Mouse (Mus musculus) forebrain, embryonic 10.5 days (tissue): ENCODE results near the gene Epha4. TPM values are rescaled to one million over a fixed set of nuclear protein-coding genes. Genes with fewer than 3 reads are reported as not detected.

Source experiments
- DNase-seq: peaks from one replicate; pipeline ENCODE4 v3.0.0-alpha.2; 2017; ENCODE audit warnings: low spot score; ENCODE audit errors: extremely low spot score
- H3K27ac ChIP-seq: fragments of 300-500 bp; sonication (generic); 2 replicates; pipeline ENCODE4 v1.5.1; 2016; ENCODE audit warnings: mild to moderate bottlenecking
- H3K27me3 ChIP-seq: fragments of 300-500 bp; sonication (generic); 2 replicates; pipeline ENCODE4 v1.6.1; 2016; ENCODE audit warnings: mild to moderate bottlenecking; ENCODE audit not compliant: poor library complexity, severe bottlenecking
- H3K36me3 ChIP-seq: fragments of 300-500 bp; sonication (generic); replicated peaks from 2 replicates; pipeline ENCODE4 v1.6.1; 2016; ENCODE audit warnings: mild to moderate bottlenecking, moderate library complexity
- H3K4me1 ChIP-seq: fragments of 300-500 bp; sonication (generic); 2 replicates; pipeline ENCODE4 v1.6.1; 2016
- H3K4me3 ChIP-seq: fragments of 300-500 bp; sonication (generic); 2 replicates; pipeline ENCODE4 v1.5.1; 2016; ENCODE audit warnings: mild to moderate bottlenecking, moderate library complexity
- H3K9me3 ChIP-seq: fragments of 300-500 bp; sonication (generic); 2 replicates; pipeline ENCODE4 v1.6.1; 2016; ENCODE audit warnings: mild to moderate bottlenecking, moderate library complexity
- WGBS: fragments of 180-500 bp; shearing (Covaris S2); methylation state at CpG from one replicate; pipeline ENCODE4 v1.1.7; 2016; 5-methylcytosine and 5-hydroxymethylcytosine counted together
- polyA plus RNA-seq: library from polyadenylated mRNA; unstranded; fragments of >200 nt; fragmentation: Nextera tagmentation; extraction: Ambion mirVana; gene quantifications from 2 replicates; pipeline ENCODE4 v1.2.1, GENCODE M21; 2016

Epha4 gene
- polyA plus RNA-seq, 1 experiment from 2014 or later = 25.9 TPM

DNA sequence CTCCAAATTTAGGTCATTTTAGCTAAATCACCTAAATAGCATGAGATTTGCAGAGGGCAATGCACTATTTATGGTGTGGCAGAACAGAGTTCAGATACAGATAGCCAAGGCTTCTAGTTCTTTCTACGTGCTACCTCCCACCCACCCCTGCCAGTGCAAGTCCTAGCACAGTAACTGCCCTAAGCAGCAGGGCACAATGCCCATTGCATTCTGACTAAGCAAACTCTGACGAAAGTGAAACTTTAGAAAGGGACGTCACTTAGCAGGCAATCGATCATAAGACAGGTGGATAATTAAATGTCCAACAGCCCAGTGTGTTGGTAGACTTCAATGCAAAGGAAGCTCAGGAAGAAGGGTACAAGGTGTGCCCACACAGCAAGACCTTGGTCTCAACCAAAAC lies 49.4 kb downstream of the Epha4 start:
- Histone ChIP-seq H3K4me1 (peaks cover 67% of the 10 kb centered on the region), H3K27me3 (no peaks in the 10 kb centered on the region), H3K27ac (no peak overlapping the region), H3K4me3 (no peak overlapping the region), H3K36me3 (peaks cover 6% of the 10 kb centered on the region; the same call in 1 of the 2 replicates), H3K9me3 (no peaks in the 10 kb centered on the region)
- WGBS = 90% methylated on average over 4 of the region's 4 CpGs
- DNase-seq = no peak

- H3K27ac ChIP-seq = no peak overlapping the region
- no peaks in the 10 kb centered on the region for H3K9me3 ChIP-seq
- H3K36me3 ChIP-seq = peaks cover 8% of the 10 kb centered on the region; the same call in 1 of the 2 replicates
- H3K4me1 ChIP-seq = peaks cover 69% of the 10 kb centered on the region
- WGBS = 85% methylated on average over 1 of the region's 1 CpGs
- H3K27me3 ChIP-seq = no peaks in the 10 kb centered on the region
- H3K4me3 ChIP-seq = no peak overlapping the region
- DNase-seq = no peak
These were observed 50.8 kb downstream of the Epha4 start for GRCm38 (mm10) chr1:77464108-77464507.

DNA sequence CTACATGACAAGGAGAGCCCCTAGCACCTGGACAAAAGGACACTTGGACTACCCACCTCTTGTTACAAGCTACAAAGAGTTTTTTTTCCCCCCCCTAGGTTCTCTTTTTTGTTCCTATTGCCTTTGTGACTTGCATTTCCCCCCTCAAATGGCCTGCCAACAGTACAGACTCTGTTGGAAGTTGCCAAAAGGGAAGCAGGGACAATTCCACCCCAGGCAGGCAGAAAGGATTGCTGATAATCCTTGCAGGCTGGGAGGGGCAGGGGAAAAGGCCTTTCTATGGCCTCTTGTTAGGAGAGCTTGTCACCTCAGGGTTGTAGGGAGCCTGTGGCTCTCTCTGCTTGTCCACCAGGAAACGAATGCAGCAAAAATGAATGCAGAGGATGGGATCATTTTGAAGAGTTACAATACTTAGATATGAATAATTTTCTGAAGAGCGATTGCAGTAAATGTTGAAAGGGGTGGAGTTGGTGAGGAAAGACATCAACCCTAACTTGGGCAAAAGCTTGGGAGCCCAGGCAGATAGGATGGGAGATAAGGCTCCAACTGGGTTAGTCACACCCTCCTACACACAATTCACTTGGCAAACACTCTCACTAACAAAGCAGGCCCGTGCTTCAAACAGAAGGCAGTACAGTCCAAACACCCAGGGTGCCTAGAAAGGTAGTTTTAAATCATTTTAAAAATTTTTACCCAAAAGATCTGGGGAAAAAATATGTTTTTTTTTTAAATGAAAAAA lies 52.8 kb downstream of the Epha4 start:
- Histone ChIP-seq H3K27me3 (no peaks in the 10 kb centered on the region), H3K4me3 (no peak overlapping the region)
- DNase-seq = no peak

DNA sequence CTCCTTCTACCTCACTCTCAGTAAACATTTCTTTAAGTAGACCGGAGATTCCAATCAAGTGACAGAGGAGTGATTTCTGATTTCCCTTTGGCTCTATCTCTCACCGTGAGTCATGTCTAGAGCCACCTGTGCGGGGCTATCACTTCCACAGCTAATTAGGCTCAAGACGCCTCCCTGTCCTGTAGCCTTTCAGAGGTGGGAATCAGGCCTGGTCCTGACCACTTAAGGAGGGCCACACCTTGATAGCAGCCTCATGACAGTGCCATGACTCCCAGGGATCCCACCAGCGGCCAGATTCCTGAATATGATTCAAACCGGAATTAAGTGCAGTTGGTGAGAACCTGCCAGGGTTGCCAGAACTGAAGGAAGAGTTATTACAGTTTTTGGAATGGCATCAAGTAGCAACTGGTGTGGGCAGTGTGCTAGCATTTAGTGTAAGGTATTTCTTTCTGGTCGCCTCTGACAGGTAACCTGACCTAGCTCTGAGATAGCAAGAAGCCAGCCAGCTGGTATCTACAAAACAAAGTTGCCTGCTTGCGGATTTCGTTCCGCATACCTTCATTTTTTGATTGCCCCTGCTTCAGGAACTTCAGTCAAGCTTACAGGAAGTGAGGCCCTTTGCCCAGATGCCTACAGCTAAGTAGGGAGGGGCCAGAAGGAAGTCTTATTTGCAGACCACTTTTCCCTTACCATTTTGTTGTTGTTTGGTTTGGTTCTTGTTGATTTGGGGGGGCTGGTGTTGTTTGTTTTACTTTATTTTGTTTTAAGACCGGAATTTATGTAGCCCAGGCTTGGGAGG lies 53.9 kb downstream of the Epha4 start:
- no peak overlapping the region for H3K27ac ChIP-seq
- no peak overlapping the region for H3K4me3 ChIP-seq
- H3K4me1 ChIP-seq = peaks cover 72% of the 10 kb centered on the region
- no peaks in the 10 kb centered on the region for H3K27me3 ChIP-seq
- no peaks in the 10 kb centered on the region for H3K9me3 ChIP-seq
- no peak for DNase-seq
- H3K36me3 ChIP-seq = 0 out of 2 replicates have a peak, but pooled peaks cover 2% of the 10 kb centered on the region
- 61% methylated on average over 11 of the region's 11 CpGs for WGBS

More for the DNA sequence above, 52.8 kb downstream of the Epha4 start:
- 14% methylated on average over 3 of the region's 3 CpGs for WGBS
- peaks cover 7% of the 10 kb centered on the region; the same call in 1 of the 2 replicates for H3K36me3 ChIP-seq
- H3K27ac ChIP-seq = peak overlapping the region; percentile 35; the same call in 1 of the 2 replicates
- no peaks in the 10 kb centered on the region for H3K9me3 ChIP-seq
- peaks cover 70% of the 10 kb centered on the region for H3K4me1 ChIP-seq

GRCm38 (mm10) chr1:77458751-77459385 lies 56.0 kb downstream of the Epha4 start:
- 83% methylated on average over 7 of the region's 7 CpGs for WGBS
- peaks cover 68% of the 10 kb centered on the region for H3K4me1 ChIP-seq
- 0 out of 2 replicates have a peak, but pooled peaks cover 2% of the 10 kb centered on the region for H3K36me3 ChIP-seq
- DNase-seq = no peak
- no peaks in the 10 kb centered on the region for H3K27me3 ChIP-seq
- no peak overlapping the region for H3K27ac ChIP-seq
- no peak overlapping the region for H3K4me3 ChIP-seq
- no peaks in the 10 kb centered on the region for H3K9me3 ChIP-seq

DNA sequence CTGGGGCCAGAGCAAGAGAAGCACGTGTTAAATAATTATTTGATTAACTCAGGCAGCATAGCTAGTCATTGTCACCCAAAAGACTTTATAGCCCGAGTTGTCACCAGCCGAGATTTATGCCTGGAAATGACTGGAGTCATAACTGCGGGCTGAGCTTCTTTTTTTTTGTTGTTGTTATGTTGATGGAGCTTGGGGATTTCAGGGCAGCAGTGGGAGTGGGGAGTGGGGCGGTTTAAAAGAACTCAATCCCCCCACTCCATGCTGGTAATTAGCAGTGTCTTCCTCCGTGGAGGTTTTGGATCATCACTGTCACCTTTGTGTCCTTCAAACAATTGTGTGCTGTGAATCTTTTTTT lies 57.5 kb downstream of the Epha4 start:
- Histone ChIP-seq H3K4me3 (no peak overlapping the region), H3K36me3 (0 out of 2 replicates have a peak, but pooled peaks cover 2% of the 10 kb centered on the region), H3K4me1 (peaks cover 54% of the 10 kb centered on the region), H3K27ac (no peak overlapping the region), H3K27me3 (no peaks in the 10 kb centered on the region), H3K9me3 (no peaks in the 10 kb centered on the region)
- 35% methylated on average over 6 of the region's 6 CpGs for WGBS
- no peak for DNase-seq

DNA sequence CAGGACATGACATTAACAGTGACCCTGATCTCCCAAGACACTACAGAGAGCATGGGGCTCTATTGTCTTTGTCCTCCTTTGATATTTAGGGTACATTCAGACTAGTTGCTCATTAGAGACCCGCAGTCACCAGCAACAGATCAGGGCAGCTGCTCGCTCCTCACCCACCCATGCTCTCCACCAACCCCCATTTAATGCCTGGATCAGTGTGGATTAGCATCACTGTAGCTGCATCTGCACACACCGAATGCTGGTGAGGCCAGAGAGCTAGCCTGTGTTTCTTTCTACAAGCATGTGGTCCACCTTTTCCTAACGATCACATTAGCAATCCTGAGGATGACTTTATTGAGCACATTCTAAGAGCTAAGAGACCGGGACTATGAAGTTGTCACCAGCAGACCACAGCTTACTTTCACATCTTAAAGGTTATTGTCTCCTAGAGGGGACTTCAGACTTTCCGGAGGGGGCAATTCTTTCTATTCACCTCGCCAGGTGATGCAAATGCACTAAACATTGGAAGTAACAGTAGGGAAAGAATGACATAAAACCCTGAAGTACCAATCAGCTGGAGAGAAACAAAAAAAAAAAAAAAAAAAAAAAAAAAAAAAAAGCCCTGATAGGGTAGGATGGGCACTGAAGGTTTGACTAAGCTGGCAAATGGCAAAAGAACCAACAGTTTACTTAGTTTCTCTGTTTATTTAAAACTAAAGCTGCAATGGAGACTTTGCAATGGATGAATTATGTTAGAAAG lies 58.0 kb downstream of the Epha4 start:
- H3K4me1 ChIP-seq = peaks cover 49% of the 10 kb centered on the region
- H3K27ac ChIP-seq = no peak overlapping the region
- 0 out of 2 replicates have a peak, but pooled peaks cover 2% of the 10 kb centered on the region for H3K36me3 ChIP-seq
- 32% methylated on average over 7 of the region's 7 CpGs for WGBS
- no peaks in the 10 kb centered on the region for H3K9me3 ChIP-seq
- H3K4me3 ChIP-seq = no peak overlapping the region
- H3K27me3 ChIP-seq = no peaks in the 10 kb centered on the region
- no peak for DNase-seq

- WGBS = 93% methylated on average over 1 of the region's 1 CpGs
- Histone ChIP-seq H3K36me3 (no peaks in the 10 kb centered on the region), H3K9me3 (no peaks in the 10 kb centered on the region), H3K27me3 (no peaks in the 10 kb centered on the region), H3K27ac (no peak overlapping the region), H3K4me3 (no peak overlapping the region), H3K4me1 (peaks cover 24% of the 10 kb centered on the region)
- DNase-seq = no peak
These were observed 61.1 kb downstream of the Epha4 start for GRCm38 (mm10) chr1:77453811-77454210.

GRCm38 (mm10) chr1:77452721-77453120 lies 62.2 kb downstream of the Epha4 start:
- Histone ChIP-seq H3K27ac (no peak overlapping the region), H3K9me3 (no peaks in the 10 kb centered on the region), H3K27me3 (no peaks in the 10 kb centered on the region), H3K36me3 (no peaks in the 10 kb centered on the region), H3K4me1 (peaks cover 22% of the 10 kb centered on the region), H3K4me3 (no peak overlapping the region)
- no peak for DNase-seq
- WGBS = 88% methylated on average over 3 of the region's 3 CpGs

GRCm38 (mm10) chr1:77451541-77451940 lies 63.3 kb downstream of the Epha4 start:
- WGBS = 89% methylated on average over 3 of the region's 3 CpGs
- H3K27me3 ChIP-seq = no peaks in the 10 kb centered on the region
- H3K4me1 ChIP-seq = peaks cover 21% of the 10 kb centered on the region
- DNase-seq = no peak
- no peak overlapping the region for H3K4me3 ChIP-seq
- no peaks in the 10 kb centered on the region for H3K9me3 ChIP-seq
- H3K27ac ChIP-seq = no peak overlapping the region
- no peaks in the 10 kb centered on the region for H3K36me3 ChIP-seq

DNA sequence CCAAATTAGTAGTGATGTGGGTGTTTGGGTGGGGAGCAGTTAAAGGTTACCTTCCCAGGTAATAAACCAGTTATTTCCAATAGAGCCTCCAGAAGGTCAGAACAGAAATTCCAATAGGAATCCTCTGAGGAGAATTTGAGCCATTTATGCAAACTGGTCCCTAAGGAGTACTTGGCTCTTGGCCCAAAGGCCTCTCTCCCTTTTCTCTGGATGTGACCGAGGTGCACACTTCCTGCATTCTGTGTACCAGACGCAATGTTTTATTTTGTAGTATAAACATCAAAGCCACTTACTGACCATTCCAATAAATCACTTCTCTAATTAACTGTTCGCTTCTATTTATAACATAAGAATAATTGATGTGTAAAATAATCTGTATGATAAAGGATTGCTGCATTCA lies 64.7 kb downstream of the Epha4 start:
- Histone ChIP-seq H3K36me3 (peaks cover 2% of the 10 kb centered on the region), H3K9me3 (no peaks in the 10 kb centered on the region), H3K4me3 (no peak overlapping the region), H3K27ac (no peak overlapping the region), H3K27me3 (no peaks in the 10 kb centered on the region), H3K4me1 (peaks cover 29% of the 10 kb centered on the region)
- 85% methylated on average over 3 of the region's 3 CpGs for WGBS
- DNase-seq = no peak

GRCm38 (mm10) chr1:77447061-77447614 lies 67.8 kb downstream of the Epha4 start:
- Histone ChIP-seq H3K4me1 (peaks cover 42% of the 10 kb centered on the region), H3K9me3 (no peaks in the 10 kb centered on the region), H3K36me3 (peaks cover 29% of the 10 kb centered on the region), H3K27ac (no peak overlapping the region), H3K4me3 (no peak overlapping the region), H3K27me3 (no peaks in the 10 kb centered on the region)
- 91% methylated on average over 1 of the region's 1 CpGs for WGBS
- no peak for DNase-seq
